Mouse (Mus musculus): Measurements from ENCODE around the gene Aldh1l1.

- TF ChIP-seq CTCF (IDR thresholded peaks at IDR 0.05; ENCODE audit: low read depth, low read length) (no peak), POLR2A (IDR thresholded peaks at IDR 0.05; ENCODE audit: extremely low read depth, insufficient read depth, low read length) (no peak)
Measured at GRCm38 (mm10) chr6:90570392-90570791, 84.2 kb downstream of the Aldh1l1 start.

Data from liver, adult 2 months (tissue).